Mouse (Mus musculus) layer of hippocampus, adult 18-20 months (tissue): ENCODE data around the gene Ablim1. TPM values are rescaled to one million over a fixed set of nuclear protein-coding genes. Genes with fewer than 3 reads are reported as not detected.

ENCODE experiments used
- DNase-seq, 2 experiments: peaks; one replicate each; pipeline ENCODE4 v3.0.0; 2022; ENCODE audit warnings: low spot score in 2 of 2
- total RNA-seq, 2 experiments: library from RNA; stranded (reverse); gene quantifications; 2 replicates each; pipeline ENCODE4 v1.2.3; 2021

The Ablim1 gene
- total RNA-seq, 2 experiments from 2014 or later: 73.4 to 75.7 TPM

GRCm38 (mm10) chr19:57193382-57193781 lies 121.3 kb downstream of the Ablim1 start:
- no peak for DNase-seq

- DNase-seq: no peak
Measured at GRCm38 (mm10) chr19:57191109-57191508, 123.6 kb downstream of the Ablim1 start.

- DNase-seq: no peak
Measured at GRCm38 (mm10) chr19:57189427-57189826, 125.3 kb downstream of the Ablim1 start.

- DNase-seq: no peak
Measured at GRCm38 (mm10) chr19:57188553-57188952, 126.2 kb downstream of the Ablim1 start.

GRCm38 (mm10) chr19:57185021-57185420 lies 129.7 kb downstream of the Ablim1 start:
- no peak for DNase-seq

- no peak for DNase-seq
Measured at GRCm38 (mm10) chr19:57182938-57183720, 131.6 kb downstream of the Ablim1 start.

GRCm38 (mm10) chr19:57181852-57182528 lies 132.7 kb downstream of the Ablim1 start:
- DNase-seq: no peak

GRCm38 (mm10) chr19:57181317-57181716 lies 133.4 kb downstream of the Ablim1 start:
- no peak for DNase-seq

GRCm38 (mm10) chr19:57180908-57181307 lies 133.8 kb downstream of the Ablim1 start:
- DNase-seq: no peak

GRCm38 (mm10) chr19:57180333-57180732 lies 134.4 kb downstream of the Ablim1 start:
- no peak for DNase-seq

- DNase-seq: no peak
Measured at GRCm38 (mm10) chr19:57179269-57179668, 135.4 kb downstream of the Ablim1 start.

- no peak for DNase-seq
Measured at GRCm38 (mm10) chr19:57177334-57177733, 137.4 kb downstream of the Ablim1 start.

- no peak for DNase-seq
Measured at GRCm38 (mm10) chr19:57175077-57175476, 139.6 kb downstream of the Ablim1 start.

- no peak for DNase-seq
Measured at GRCm38 (mm10) chr19:57174541-57174940, 140.2 kb downstream of the Ablim1 start.

GRCm38 (mm10) chr19:57174045-57174444 lies 140.7 kb downstream of the Ablim1 start:
- DNase-seq: no peak

GRCm38 (mm10) chr19:57172321-57172720 lies 142.4 kb downstream of the Ablim1 start:
- DNase-seq: no peak

- no peak for DNase-seq
Measured at GRCm38 (mm10) chr19:57170880-57171279, 143.8 kb downstream of the Ablim1 start.

GRCm38 (mm10) chr19:57169485-57169884 lies 145.2 kb downstream of the Ablim1 start:
- DNase-seq: no peak

GRCm38 (mm10) chr19:57167721-57168120 lies 147.0 kb downstream of the Ablim1 start:
- no peak for DNase-seq

GRCm38 (mm10) chr19:57164882-57165281 lies 149.8 kb downstream of the Ablim1 start:
- DNase-seq: peak in 1 of 2 experiments; percentile 20

- DNase-seq: peak in 1 of 2 experiments; percentile 33
Measured at GRCm38 (mm10) chr19:57163315-57163714, 151.4 kb downstream of the Ablim1 start.

- DNase-seq: no peak
Measured at GRCm38 (mm10) chr19:57161978-57162727, 152.6 kb downstream of the Ablim1 start.
